Mouse (Mus musculus): ENCODE results near the gene Nfkb1.

Nfkb1 gene

DNA sequence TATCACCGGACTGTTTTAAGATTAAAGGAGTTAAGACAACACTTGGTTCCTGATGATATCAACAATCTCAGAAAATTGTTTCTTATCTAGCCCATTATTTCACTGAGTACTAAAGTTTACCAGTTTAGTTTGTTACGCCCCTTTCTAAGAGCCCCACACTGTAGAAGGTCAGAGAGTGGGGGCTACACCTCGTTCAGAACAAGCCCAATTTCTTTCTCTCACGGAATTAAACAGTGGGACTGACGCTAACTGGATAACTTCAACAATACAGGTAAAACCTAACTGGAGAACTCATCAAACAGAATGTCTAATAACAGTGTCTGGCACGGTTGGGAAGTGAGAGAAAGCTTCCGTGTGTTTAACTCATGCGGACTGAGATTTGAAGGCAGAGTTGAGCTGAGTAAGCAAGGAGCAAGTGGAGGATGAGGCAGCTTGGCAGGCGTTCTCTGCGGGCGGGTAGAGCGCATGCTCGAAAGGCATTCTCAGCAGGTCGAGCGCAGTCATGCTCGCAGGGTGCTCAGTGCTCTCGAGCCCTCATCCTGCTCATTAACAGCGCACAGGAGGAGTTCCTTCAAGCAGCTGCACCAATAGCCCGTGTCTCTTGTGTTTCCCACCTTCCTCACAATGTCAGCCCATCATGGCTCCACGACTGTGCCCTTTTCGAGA is 60.8 kb downstream of the Nfkb1 start:
- peak; percentile 15 for DNase-seq (ENCODE audit: low spot score)

DNA sequence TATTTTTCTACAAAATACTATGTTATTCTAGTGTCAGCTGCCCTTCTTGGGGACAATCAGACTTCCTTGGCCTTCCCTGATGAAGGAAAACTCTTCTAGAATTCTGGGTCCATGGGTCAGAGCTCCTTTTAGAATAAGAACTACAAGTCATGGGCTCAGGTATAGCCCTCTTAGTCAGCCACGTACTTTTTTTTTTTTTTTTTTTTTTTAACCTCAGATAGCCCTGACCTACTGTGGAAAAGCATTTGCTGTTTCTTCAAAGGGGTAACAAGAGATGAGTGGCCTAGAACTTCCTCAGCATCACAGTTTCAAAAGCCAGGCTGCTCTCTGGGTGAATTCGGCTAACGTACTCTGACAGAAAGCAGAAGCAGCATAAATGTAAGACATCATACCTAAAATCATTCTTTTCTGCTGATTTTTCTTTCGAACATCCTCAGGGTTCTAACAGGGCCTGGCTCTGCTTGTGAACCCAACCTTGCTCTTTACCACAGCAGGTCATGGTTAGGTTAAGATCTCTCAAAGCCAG is 61.5 kb downstream of the Nfkb1 start:
- no peak for DNase-seq (ENCODE audit: low spot score)

DNA sequence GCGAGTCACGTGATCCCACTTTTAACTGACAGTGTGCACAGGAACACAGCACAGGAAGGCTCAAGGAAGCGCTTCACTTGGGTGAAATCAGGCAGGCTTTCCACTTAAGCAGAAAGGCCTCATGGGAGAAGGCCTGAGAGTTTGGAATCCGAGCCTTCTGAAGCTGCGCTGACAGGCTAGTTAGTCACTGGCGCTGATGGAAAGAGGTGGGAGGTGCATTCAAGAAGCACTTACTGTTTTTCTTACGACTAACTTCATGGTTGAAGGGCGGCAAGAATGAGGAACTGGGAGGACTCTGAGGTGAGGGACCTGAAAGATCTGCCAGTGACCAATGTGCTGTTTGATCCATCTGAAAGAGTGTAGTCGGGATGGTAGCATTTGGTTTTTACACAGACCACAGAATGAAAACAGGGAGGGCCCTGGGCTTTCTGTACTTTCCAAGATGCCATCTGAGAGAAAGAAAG is 62.6 kb downstream of the Nfkb1 start:
- no peak for DNase-seq (ENCODE audit: low spot score)

DNA sequence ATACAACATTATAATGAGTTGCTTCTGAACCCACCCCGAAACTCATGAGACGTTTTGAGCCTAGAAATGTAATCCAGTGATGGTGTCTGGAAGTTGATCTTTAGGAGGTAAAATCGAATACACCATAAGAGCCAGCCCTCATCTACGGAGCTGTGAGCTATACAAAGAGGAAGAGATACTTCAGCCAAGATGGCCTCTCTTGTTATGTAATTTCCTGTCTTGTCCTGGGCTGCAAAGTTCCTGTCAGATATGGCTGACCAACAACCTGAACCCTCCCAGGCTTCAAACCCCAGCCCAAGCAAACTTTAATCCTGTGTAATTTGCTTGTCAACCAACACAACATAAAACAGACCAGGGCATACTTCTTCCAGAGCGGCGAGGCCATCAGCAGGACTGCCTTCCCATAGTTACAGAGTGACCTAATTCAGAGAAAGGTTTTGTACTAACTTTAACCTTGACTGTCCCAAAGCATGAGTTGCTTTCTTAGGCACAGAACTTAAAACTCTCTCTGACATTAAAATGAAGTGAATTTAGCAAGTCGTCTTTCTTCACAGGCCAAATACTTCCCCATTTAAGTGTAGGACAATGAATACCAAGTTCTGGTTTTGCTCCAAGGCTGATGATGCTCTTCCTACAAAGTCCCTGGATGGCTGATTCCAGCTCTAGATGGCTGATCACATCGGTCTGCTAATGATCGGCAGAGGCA is 63.2 kb downstream of the Nfkb1 start:
- DNase-seq (ENCODE audit: low spot score), result no peak

DNA sequence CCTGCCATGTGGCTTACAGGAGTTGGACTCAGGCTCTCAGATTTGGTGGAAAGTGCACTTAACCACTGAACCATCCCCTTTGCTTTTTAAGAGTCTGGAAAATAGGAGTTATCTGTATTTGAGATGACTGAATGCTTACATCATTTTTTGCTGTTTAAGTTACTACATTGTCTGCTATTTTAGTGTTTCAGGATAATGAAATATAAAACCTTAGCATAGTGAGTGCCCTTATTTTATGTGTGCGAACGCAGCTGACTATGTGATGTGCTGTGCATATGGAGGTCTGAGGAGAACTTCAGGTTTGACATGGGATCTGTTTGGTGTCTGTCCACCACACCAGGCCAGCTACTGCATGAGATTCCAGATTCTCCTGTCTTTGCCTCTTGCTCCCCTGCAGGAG is 66.1 kb downstream of the Nfkb1 start:
- no peak for DNase-seq (ENCODE audit: low spot score)

DNA sequence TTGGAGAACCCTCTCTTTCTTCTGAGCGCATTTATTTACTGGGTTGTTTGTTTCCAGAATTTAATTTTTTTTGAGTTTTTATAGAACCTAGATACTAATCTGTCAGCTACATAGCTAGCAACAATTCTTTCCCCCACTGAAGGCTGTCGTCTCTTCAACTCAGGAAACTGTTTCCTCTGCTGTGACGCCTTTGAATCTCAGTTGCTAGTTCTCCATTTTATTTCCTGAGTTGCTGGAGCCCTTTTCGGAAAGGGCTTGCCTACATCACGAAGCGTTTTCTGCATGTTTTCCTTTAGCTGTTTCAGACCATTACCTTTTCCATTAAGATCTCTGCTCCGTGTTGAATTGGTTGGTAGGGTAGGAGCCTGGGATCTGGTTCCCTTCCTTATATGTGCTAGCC is 74.6 kb downstream of the Nfkb1 start:
- no peak for DNase-seq (ENCODE audit: low spot score)

DNA sequence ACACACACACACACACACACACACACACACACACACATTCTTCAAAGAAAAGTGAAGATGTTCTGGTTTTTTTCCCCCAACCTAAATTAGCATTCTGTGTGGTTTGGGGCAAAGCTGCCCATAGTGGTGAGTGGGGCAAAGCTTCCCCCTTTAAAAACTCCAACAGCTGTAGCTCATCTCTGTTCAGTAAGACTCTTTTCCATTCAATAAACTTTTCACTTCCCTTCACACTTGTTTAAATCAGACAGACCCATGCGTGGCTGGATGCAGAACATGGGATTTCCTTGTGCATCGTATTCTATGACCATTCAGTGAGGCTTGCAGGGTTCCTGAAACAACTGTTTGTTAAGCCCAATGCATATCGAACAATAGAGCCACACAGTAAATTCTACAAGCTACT is 77.0 kb downstream of the Nfkb1 start:
- DNase-seq (ENCODE audit: low spot score), result no peak

DNA sequence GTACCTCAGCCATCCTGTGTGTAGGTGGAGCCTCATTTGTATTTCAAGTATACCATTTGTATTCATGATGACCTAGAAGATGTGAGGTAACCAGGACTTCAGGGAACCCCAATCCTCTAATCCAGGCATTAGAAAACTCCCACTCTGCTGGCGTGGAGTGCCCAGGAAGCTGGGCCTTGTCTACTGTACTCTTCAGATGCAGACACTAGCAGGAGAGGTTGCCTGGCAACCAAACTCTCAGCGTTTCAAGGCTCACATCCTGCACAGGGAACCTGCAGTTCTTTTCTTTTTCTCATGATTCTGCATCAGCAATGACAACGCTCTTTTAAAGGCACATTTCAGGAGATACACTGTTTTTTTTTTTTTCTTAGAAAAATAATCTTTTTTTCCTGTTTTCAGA is 81.1 kb downstream of the Nfkb1 start:
- peak; percentile 54 for DNase-seq (ENCODE audit: low spot score)

DNA sequence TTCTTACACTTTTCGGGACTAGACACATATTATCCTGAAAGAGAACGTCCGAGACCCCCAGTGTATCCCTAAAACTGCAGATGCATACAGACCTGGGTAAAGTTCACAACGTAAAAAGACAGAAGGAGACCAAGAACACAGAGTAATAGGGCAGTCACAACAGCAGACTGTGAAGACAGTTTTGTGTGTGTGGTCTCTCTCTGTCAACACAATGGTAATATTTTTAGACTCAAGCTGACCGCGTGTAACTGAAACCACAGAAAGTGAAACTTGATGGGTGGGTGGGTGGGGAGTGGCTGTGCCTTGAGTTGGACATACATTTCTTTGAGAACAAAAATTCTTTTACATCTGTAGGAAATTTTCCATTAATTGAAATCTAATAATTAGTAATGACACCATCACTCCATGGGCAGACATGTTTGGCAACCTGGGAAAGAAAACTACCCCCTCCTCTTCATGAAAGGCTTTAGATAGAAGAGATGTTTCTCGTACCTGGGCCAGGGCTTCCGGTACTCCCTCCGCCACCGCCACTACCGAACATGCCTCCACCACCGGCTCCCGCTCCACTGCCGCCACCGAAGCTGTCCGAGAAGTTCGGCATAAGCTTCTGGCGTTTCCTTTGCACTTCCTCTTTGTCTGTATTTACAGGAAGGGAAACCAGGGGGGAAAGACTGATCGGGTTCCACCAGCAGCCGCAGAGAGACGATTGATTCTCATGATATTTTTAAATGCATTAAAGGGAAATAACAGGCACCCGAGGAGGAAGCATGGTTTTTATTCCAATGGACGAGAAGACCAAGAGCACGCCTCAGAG is 83.5 kb downstream of the Nfkb1 start:
- no peak for DNase-seq (ENCODE audit: low spot score)

DNA sequence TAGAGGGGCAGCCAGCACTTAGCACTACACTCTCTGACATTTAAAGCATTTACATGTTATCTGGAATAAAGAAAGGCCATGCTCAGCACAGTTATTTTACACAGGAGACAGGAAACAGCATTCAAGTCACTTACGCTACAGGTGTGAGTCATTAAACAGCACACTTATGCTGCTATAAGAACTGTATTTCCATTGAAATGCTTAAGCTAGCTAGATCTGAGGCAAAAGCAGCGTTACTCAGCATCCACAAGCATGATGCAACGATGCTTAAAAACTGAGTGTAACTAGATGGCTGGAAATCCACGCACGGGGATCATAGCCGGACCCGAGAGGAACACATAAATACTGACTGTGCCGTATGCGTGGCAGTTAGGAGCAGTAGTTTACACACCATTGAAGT is 84.3 kb downstream of the Nfkb1 start:
- DNase-seq (ENCODE audit: low spot score), result no peak

DNA sequence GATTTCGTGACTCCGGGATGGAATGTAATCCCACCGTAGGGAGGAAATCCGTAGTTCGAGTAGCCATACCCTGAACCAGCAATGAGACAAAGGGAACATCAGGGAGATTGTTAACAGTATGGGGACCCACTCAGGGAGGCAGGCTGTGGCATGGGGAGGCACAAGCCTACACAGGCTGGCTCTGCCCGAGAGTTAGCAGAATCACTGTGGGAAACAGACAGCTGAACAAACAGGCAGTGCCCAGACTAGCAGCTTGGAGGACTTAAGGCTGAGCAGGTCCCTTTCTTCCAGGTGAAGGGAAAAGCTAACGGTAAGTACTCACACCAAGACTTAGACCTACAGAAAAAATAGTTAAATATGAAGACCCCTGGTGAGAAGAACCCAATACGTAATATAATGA is 84.8 kb downstream of the Nfkb1 start:
- no peak for DNase-seq (ENCODE audit: low spot score)

DNA sequence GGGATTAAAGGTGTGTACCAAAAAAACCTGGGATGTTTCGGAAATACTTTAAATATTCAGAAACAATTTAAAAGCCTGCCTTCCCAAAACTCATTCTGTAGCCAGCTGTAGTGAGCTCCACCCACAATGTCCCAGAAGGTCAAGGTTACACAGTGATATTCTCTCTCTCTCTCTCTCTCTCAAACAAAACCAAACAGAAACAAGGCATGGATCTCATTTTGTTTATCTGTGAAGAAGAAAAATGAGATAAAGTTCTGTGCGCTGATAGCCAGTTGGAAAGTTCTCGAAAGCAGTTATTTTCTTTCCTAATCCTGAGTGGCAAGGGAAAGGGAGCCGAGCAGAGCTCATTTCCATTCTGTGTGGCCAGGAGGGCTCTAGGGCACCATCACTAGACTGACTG is 85.9 kb downstream of the Nfkb1 start:
- DNase-seq (ENCODE audit: low spot score), result no peak

DNA sequence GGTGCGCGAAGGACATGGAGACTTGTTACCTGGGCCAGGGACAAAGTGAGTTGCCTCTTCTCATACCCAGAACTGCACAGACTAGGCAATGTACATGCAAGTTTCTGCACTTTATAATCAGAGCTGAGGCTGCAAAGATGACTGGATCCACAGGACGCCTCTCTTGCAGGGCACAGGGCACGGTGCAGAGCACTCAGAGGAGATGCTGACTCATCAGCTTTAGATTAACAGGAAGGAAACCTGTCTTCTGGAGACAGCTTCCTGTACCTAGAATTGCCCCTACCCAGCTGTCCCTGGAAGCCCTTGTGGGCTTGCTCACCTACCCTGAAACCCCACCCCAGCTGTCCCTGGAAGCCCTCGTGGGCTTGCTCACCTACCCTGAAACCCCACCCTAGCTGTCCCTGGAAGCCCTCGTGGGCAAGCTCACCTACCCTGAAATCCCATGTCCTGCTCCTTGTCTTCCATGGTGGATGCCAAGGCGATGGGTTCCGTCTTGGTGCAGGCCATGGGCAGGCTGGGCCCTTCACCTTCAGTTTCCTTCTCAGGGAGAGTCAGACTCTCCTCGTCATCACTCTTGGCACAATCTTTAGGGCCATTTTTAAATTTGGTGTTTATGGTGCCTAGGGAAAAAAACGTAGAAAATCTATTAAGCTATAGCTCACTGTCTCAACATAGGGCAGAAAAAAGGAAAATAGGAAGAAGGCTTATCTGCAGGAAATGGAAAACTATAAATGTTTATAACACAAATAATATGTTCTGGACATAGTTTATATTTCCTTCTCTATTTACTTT is 86.5 kb downstream of the Nfkb1 start:
- DNase-seq (ENCODE audit: low spot score), result no peak

DNA sequence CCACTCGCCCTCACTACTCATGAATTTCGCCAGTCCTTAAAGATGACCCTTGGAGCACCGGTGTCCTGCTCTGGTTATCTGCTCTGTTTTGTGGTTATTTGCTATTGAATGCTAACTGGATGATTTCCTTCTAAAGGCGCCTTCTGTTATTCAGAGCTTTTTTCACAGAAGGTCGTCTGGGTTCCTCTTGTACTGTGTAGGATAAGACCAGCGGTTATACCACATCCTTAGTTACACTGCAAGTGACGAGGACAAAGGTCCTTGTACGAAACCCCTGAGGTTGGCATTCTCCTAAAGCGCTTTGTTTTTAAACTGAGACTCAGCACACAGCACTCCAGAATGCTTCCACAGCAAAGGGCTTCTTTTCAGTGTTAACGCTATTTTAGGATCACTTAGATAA is 88.6 kb downstream of the Nfkb1 start:
- no peak for DNase-seq (ENCODE audit: low spot score)

DNA sequence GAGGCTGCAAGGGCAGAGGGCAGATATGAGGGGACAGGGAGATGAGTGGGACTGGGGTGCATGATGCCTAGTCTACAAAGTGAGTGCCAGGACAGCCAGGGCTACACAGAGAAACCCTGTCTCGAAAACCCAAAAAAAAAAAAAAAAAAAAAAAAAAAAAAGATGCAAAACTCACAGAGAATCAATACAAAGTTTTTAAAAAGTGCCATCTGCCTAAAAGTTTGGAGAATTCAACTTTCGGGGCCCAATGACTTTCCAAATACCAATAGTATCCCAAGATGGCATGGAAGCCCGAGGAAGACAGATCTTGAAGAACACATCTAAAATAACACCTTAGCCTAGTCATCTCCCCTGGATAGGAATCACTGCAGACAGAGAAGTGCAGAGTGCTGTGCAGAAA is 93.0 kb downstream of the Nfkb1 start:
- DNase-seq (ENCODE audit: low spot score), result no peak

DNA sequence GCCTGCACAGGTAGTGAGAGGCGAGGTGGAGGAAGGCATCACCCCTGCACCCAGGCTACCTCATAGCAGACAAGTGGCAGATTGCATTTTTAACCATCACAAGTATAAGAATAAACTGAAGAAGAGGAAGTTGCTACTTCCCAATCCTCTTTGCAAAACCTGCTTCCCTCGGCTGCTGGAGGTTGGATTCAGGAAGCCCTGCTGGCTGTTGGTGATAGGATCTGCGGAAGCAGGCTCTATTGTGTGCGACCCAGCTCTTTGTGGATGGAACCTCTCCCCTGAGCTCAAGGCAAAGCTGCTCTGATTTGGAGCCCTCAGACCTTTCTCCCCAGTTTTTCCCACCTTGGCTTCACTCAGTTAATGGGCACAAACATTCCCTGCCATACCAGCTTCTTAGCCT is 94.3 kb downstream of the Nfkb1 start:
- no peak for DNase-seq (ENCODE audit: low spot score)

DNA sequence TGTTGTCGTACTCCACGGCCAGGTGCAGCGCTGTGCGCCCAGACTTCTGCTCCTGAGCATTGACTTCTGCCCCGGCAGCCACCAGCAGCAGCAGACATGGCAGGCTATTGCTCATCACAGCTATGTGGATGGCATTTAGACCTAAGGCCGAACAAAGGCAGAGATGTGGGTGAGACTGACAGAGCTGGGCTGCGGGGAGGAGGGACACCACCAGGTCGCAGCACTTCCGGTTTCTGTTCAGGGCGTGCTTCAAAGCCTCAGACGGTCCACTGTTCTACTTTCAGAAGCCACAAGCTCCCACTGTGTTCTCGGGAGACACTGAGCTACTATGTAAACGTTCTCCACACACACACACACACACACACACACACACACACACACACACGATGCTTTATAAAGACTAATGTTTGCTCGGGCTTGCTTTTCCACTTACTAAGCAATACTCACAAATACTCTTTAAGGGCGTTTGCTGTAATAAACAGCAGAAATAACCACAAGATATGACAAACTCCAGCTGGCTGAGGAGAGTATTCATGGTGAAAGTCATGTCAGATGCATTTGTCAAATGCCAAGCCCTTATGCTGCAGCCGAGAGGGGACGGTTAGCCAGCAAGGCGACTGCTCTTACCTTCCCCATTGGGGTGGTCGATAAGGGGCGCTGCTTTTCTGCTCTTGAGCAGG is 97.0 kb downstream of the Nfkb1 start:
- DNase-seq (ENCODE audit: low spot score), result no peak

DNA sequence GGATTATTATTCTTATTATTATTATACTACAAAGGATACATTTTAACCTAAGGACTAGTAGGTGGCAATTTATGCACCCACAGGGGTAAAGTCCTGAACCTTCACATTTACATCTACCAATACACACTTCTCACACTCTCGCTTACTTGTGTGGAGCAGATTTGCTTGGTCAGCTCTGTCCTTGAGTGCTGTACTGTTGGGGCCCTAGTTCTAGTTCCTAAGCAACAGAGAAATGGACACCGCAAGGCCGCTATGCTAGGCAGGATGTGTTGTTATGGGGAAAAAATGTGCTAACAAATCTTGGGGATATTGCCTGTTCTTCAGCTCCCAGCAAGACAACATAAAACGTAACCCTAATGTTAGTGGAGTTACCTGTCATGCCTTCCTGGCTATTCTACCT is 99.3 kb downstream of the Nfkb1 start:
- DNase-seq (ENCODE audit: low spot score), result no peak

DNA sequence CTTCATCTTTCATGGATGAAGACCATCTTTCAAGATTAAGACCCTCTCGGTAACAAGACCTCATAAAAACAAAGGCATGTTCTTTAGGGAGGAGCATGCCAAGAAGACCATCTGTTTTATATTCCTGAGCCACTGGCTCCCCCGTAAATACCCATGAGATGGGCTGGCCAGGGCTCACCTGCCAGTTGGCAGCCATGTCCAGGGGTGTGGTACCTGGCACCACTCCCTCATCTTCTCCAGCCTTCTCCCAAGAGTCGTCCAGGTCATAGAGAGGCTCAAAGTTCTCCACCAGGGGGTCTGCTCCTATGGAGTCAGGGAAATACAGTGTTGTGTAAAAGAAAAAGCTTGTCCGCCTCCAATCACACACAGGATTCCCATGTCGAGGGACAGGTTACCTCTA is 100.0 kb downstream of the Nfkb1 start:
- no peak for DNase-seq (ENCODE audit: low spot score)

DNA sequence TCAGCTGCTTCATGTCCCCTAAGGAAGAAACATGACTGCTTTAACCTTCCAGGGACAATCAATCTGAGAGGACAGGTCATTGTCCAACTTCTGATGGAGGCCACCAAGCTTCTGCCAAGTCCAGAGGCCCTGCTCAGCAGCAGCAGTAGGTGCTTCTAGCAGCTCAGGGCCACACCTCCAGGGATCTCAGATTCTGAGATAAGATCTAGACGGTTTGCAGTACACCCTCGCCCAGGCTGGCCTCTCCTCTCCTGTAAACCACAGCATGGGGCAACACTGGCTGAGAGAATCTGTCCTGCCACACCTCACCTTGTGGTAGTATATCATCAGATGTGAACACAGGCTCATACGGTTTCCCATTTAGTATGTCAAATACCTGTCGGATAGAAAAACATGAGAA is 100.9 kb downstream of the Nfkb1 start:
- DNase-seq (ENCODE audit: low spot score), result no peak

DNA sequence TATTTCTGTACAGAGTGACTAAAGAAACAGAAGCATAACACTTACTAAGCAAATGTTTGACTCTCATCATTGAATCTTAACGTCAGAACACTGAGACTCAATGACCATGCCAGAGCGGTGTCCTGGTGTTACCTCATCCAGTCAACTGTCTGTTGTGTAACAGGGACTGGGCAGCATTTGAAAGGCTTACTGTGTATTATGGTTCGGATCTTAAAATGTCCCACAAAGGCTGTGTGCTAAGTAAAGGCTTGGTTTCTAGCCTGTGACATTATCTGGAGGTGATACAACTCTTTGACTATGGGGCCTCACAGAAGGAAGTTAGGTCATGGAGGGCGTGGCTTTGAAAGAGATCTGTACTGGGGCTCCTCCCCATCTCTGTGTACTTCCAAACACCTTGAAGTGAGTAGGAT is 104.9 kb downstream of the Nfkb1 start:
- no peak for DNase-seq (ENCODE audit: low spot score)

DNA sequence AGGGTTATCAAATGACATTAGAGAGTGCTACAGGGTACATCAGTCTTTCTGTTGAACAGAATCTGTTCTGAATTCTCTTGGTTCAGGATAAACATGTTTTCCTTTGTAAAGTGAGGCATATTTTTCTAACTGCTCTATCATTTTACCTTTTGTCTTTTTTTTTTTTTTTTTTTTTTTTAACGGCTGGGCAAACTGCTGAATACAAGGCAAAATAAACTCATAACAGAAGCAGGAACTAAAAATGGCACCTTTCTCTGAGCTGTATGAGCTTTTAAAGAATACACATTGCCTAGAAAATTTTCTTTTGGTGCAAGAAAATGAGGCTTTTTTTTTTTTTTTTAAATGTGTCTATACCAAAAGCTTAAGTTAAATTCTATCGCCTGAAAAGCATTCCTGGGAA is 105.3 kb downstream of the Nfkb1 start:
- DNase-seq (ENCODE audit: low spot score), result no peak

All from left cerebral cortex, adult 11 months (tissue).